Mouse (Mus musculus) cortical plate, adult 2 months (tissue): ENCODE data around the gene Ift122. TPM values are rescaled to one million over a fixed set of nuclear protein-coding genes. Genes with fewer than 3 reads are reported as not detected.
"Not testable (repeated sequence)": the region's sequence is repeated elsewhere in the genome, so short reads cannot be mapped to it uniquely, and the experiment has no call there.

ENCODE experiments used
- H3K27ac ChIP-seq: fragments of 200-500 bp; 2 replicates; pipeline ENCODE4 v1.5.1; 2012; ENCODE audit warnings: low read length, control low read depth, inconsistent platforms; ENCODE audit not compliant: insufficient read depth
- H3K4me1 ChIP-seq: fragments of 200-500 bp; 2 replicates; pipeline ENCODE4 v1.6.1; 2011; ENCODE audit warnings: low read length; ENCODE audit not compliant: control insufficient read depth, insufficient read depth
- H3K4me3 ChIP-seq: fragments of 200-500 bp; 2 replicates; pipeline ENCODE4 v1.5.1; 2011; ENCODE audit warnings: mild to moderate bottlenecking, low read length, control low read depth; ENCODE audit not compliant: insufficient read depth
- CTCF ChIP-seq: fragments of 200-500 bp; IDR thresholded peaks from 2 replicates; pipeline ENCODE4 v1.5.1; 2011; ENCODE audit warnings: mild to moderate bottlenecking, control low read depth, low read length; ENCODE audit not compliant: insufficient read depth; ENCODE audit errors: extremely low read depth
- POLR2A ChIP-seq: fragments of 200-500 bp; IDR thresholded peaks from 2 replicates; pipeline ENCODE4 v1.6.1; 2011; ENCODE audit warnings: mild to moderate bottlenecking, low read length, control low read depth; ENCODE audit not compliant: insufficient read depth; ENCODE audit errors: extremely low read depth
- polyA plus RNA-seq: library from polyadenylated mRNA; depleted of rRNA; stranded (reverse); fragments of >200 nt; gene quantifications from 2 replicates; pipeline ENCODE4 v1.2.3, GENCODE M21; 2012

Ift122 gene
- polyA plus RNA-seq, 1 experiment, result 31.2 TPM

DNA sequence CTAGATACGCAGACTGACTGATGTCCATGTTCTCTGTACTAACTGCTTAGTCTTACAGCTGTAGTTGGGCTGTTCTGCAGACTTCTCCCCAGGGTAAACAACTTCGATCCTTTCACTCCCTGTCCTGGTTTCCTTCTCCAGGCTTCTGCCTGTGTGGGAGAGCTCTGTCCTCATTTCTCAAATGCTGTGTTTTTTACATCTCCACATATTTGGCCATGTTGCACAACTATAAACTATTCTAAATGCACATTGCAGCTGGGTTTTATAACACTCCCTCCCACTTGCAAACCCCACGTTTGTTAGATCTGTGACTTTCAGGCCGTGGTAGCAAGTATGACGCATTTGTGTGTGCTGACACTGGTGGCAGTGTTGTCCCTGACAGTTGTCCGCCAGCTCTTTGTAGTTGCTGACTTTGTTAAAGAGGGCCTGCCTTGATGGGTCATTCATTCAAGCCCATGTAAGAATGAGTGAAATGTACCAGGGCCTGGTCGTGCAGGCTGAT, 10.1 kb downstream of the Ift122 start:
- Histone ChIP-seq H3K4me1 (no peaks in the 10 kb centered on the region; the same call in 1 of the 2 replicates), H3K4me3 (no peak overlapping the region), H3K27ac (peak overlapping the region; percentile 9; the same call in 1 of the 2 replicates)
- TF ChIP-seq POLR2A, result no peak
- TF ChIP-seq CTCF, result no peak

DNA sequence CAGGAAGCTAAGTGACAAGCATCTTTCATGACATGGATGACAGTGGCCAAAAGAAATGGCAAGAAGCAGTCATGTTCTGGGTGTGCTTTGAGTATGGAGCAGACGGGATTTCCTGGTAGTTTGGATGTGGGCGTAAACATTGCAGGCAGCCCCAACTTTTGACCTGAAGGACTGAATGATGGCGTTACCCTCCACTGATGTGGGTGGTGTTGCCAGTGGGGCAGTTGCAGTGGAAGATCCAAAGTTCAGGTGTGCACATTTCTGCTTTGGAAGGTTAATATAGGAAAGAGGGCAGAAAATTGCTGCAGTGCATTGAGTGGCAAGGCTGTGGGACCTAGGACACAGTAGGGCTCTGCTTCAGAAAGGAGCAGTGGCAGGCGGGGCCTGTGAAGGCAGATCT, 12.0 kb downstream of the Ift122 start:
- TF ChIP-seq POLR2A (no peak), CTCF (no peak)
- H3K4me3 ChIP-seq, result no peak overlapping the region
- H3K27ac ChIP-seq, result no peak overlapping the region
- H3K4me1 ChIP-seq, result no peaks in the 10 kb centered on the region; the same call in 1 of the 2 replicates

DNA sequence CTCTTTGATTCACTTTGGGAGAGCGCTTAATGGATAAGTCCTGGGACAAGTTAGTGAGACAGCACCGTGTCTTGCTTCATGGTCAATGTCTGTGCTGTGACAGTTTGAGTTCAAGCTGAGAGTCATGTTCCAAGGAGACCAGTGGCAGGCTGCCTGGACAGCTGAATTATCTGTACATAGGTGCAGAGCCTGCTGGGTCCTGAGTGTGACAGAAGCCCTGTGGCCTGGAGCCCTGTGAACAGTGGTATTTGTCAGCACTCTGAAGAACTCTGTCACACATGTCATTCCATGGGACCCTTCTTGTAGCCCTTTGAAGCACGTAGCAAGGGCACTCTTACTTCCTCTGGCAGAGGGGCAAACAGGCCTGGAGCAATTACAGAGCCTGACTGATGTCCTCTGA, 13.9 kb downstream of the Ift122 start:
- H3K4me3 ChIP-seq, H3K4me1 ChIP-seq, H3K27ac ChIP-seq: not testable (repeated sequence)

DNA sequence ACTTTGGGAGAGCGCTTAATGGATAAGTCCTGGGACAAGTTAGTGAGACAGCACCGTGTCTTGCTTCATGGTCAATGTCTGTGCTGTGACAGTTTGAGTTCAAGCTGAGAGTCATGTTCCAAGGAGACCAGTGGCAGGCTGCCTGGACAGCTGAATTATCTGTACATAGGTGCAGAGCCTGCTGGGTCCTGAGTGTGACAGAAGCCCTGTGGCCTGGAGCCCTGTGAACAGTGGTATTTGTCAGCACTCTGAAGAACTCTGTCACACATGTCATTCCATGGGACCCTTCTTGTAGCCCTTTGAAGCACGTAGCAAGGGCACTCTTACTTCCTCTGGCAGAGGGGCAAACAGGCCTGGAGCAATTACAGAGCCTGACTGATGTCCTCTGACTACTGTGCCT, 18.0 kb downstream of the Ift122 start:
- not testable (repeated sequence) for H3K4me3 ChIP-seq, H3K27ac ChIP-seq, H3K4me1 ChIP-seq

DNA sequence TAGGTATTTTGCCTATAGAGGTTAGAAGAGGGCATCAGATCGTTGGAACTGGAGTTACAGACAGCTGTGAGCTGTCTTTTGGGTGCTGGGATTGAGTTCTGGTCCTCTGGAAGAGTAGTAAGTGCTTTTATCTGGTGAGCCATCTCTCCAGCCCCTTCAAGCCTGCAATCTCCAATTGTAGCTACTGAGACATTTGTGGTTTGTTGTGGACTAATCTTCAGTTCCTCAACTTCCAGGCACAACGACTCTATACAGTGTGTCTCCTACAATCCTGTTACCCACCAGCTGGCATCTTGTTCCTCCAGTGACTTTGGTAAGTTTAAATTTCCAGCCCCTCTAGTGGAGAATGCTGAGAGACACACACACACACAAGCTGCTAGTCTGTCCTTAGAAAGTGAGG, 24.0 kb downstream of the Ift122 start:
- H3K4me3 ChIP-seq, result no peak overlapping the region
- no peak overlapping the region for H3K27ac ChIP-seq
- no peak for TF ChIP-seq POLR2A
- no peak for TF ChIP-seq CTCF
- no peaks in the 10 kb centered on the region for H3K4me1 ChIP-seq

DNA sequence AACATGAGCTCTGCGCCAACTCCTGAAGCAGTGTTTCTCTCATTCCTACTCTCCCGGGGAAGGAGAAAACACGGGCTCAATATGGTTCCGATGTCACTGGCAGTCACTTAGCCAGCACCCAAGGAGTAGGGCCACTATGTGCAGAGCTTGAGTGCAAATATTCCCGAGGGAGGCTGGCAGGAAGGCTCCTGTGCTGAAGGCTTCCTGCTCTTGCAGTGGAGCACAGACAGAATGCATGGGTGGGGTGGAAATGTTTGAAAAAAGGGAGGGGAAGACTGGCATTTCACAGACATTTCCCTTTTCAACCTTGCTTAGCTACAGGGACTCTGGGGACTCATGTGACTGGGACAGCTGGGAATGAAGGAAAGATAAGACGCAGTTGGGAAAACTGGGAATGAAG, 25.4 kb downstream of the Ift122 start:
- Histone ChIP-seq H3K4me3 (no peak overlapping the region), H3K27ac (no peak overlapping the region), H3K4me1 (no peaks in the 10 kb centered on the region)
- TF ChIP-seq CTCF, result no peak
- no peak for TF ChIP-seq POLR2A

DNA sequence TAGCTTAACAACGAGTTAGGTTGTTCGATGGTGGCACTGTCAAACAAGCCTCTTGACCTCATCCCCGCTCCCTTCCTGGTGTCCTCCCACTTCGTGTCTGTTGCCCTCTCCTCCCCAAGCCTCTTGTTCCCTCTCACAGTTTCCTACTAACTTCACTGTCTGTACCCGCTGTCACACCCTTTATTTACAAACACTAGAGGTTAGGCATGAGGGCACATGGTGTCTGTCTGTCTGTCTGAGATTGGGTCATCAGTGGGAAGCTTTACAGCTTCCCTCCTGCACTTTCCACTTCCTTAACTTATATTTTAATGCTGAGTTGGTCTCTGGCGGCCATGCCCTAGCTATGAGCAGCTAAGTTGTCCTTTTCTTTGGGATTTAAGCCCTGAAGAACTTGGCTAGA, 26.5 kb downstream of the Ift122 start:
- no peaks in the 10 kb centered on the region for H3K4me1 ChIP-seq
- TF ChIP-seq CTCF (no peak), POLR2A (no peak)
- H3K27ac ChIP-seq, result no peak overlapping the region
- no peak overlapping the region for H3K4me3 ChIP-seq

DNA sequence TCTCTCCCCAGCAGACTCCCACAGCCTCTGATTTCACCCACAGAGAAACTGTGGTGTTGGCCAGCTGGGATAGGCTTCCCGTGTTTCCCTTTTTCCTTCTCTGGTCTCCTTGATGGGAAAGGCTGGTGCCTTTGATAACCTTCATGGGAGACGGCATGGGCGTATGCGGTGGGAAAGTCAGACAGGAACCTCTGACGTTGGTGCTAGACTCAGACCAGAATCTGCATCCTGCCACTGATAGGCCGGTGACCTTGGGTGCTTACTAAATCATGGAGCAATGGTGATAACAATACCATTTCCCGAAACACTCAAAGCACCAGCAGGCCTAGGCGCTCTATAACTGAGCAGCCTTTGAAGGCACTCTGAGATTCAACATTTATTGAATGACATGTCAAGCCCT, 27.5 kb downstream of the Ift122 start:
- H3K4me3 ChIP-seq, result no peak overlapping the region
- no peak for TF ChIP-seq CTCF
- TF ChIP-seq POLR2A, result no peak

DNA sequence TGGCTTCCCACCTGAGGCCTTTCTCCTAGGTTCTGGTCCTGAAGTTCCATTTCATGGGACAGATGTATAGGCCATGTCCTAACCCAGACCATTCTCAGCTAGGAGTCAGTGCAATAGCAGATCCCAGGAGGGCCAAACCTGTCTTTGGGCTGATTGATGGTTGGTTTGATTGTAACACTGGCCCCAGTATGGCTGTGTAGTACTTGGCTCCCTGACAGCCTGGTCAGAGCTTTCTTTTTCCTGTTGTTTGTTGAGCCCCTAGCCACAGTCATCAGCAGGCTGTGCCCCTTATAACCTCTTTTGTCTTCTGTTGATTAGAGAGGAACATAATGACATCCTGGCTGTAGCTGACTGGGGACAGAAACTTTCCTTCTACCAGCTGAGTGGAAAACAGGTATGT, 30.7 kb downstream of the Ift122 start:
- no peak overlapping the region for H3K4me3 ChIP-seq
- peaks cover 2% of the 10 kb centered on the region for H3K4me1 ChIP-seq
- no peak overlapping the region for H3K27ac ChIP-seq
- TF ChIP-seq CTCF (no peak), POLR2A (no peak)

More for the DNA sequence above, 27.5 kb downstream of the Ift122 start:
- no peak overlapping the region for H3K27ac ChIP-seq
- H3K4me1 ChIP-seq, result peaks cover under 1% of the 10 kb centered on the region; the same call in 1 of the 2 replicates

DNA sequence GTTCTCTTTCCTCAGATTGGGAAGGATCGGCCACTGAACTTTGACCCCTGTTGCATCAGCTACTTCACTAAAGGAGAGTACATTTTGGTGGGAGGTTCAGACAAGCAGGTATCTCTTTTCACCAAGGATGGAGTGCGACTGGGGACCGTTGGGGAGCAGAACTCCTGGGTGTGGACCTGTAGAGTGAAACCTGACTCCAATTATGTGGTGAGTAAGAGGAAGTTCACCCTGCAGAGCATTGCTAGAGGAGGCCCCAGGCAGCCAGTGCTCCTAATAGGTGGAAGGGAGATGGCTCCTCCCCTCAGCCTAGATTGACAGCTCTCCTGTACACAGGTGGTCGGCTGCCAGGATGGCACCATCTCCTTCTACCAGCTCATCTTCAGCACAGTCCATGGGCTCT, 33.6 kb downstream of the Ift122 start:
- peaks cover 12% of the 10 kb centered on the region for H3K4me1 ChIP-seq
- TF ChIP-seq CTCF (no peak), POLR2A (no peak)
- no peak overlapping the region for H3K4me3 ChIP-seq
- no peak overlapping the region for H3K27ac ChIP-seq

DNA sequence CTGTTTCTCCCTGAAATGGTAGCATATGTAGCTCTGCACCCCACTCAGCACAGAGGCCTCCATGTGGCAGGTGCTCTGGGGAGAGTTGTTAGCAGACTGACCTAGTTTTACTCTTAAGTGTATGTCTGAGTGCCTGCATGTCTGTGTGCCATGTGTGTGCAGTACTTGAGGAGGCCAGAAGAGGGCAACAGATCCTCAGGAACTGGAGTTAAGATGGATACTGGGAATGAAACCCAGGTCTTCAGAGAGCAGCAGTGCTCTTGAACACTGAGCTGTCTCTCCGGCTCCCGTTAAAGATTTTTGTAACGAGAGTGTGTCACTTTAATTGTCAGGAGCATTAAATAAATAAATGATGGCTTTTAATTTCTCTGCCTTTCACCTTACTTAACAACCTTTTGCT, 35.0 kb downstream of the Ift122 start:
- TF ChIP-seq CTCF (peak; percentile 48), POLR2A (no peak)
- H3K4me1 ChIP-seq, result peaks cover 16% of the 10 kb centered on the region
- H3K4me3 ChIP-seq, result no peak overlapping the region
- no peak overlapping the region for H3K27ac ChIP-seq
